Mouse (Mus musculus) bone marrow, adult 2 months (tissue): Measurements from ENCODE around the gene Dnah12.

Experiments
- CTCF ChIP-seq: fragments of 200-500 bp; IDR thresholded peaks from 2 replicates; pipeline ENCODE4 v1.5.1; 2011; ENCODE audit warnings: low read length, control low read depth; ENCODE audit not compliant: control insufficient read depth, insufficient read depth
- POLR2A ChIP-seq: fragments of 200-500 bp; IDR thresholded peaks from 2 replicates; pipeline ENCODE4 v1.6.1; 2011; ENCODE audit warnings: low read depth, mild to moderate bottlenecking, control low read depth, low read length, borderline replicate concordance; ENCODE audit not compliant: control insufficient read depth

- TF ChIP-seq CTCF, result peak; percentile 45; the same call in 1 of the 2 replicates
- TF ChIP-seq POLR2A, result no peak
Measured at GRCm38 (mm10) chr14:26675371-26675770, 17.7 kb upstream of the Dnah12 start.
